Mouse (Mus musculus) heart, postnatal 0 days (tissue): ENCODE data around the gene Ctso. TPM values are rescaled to one million over a fixed set of nuclear protein-coding genes. Genes with fewer than 3 reads are reported as not detected.
A peak's percentile ranks its signal among the peaks of the same experiment; 100 is the strongest.

Source experiments
- ATAC-seq: fragments of 200-750 bp; cut with Nextera tagmentation; 2 replicates; pipeline ENCODE4 v1.8.0; 2017; ENCODE audit warnings: low read depth, moderate number of reproducible peaks, moderate library complexity; ENCODE audit not compliant: insufficient read depth
- DNase-seq: peaks from one replicate; pipeline ENCODE4 v3.0.0-alpha.2; 2016; ENCODE audit warnings: low spot score
- H3K27ac ChIP-seq: fragments of 300-500 bp; sonication (generic); 2 replicates; pipeline ENCODE4 v1.5.1; 2014; ENCODE audit warnings: low read depth, mild to moderate bottlenecking
- H3K27me3 ChIP-seq: fragments of 300-500 bp; sonication (generic); 2 replicates; pipeline ENCODE4 v1.6.1; 2014; ENCODE audit warnings: low read length, mixed read lengths; ENCODE audit not compliant: control insufficient read depth, insufficient read depth
- H3K36me3 ChIP-seq: fragments of 300-500 bp; sonication (generic); replicated peaks from 2 replicates; pipeline ENCODE4 v1.6.1; 2014; ENCODE audit warnings: low read length, mixed read lengths; ENCODE audit not compliant: control insufficient read depth, insufficient read depth
- H3K4me1 ChIP-seq: fragments of 300-500 bp; sonication (generic); 2 replicates; pipeline ENCODE4 v1.6.1; 2014; ENCODE audit warnings: antibody characterized with exemption; ENCODE audit not compliant: control insufficient read depth, insufficient read depth
- H3K4me2 ChIP-seq: fragments of 300-500 bp; sonication (generic); 2 replicates; pipeline ENCODE4 v1.6.1; 2014; ENCODE audit warnings: low read depth, mild to moderate bottlenecking, low read length, moderate library complexity
- H3K4me3 ChIP-seq: fragments of 300-500 bp; sonication (generic); 2 replicates; pipeline ENCODE4 v1.5.1; 2014; ENCODE audit warnings: low read depth, low read length
- H3K9ac ChIP-seq: fragments of 300-500 bp; sonication (generic); replicated peaks from 2 replicates; pipeline ENCODE4 v1.6.1; 2014; ENCODE audit warnings: low read depth, low read length, mixed read lengths
- H3K9me3 ChIP-seq: fragments of 300-500 bp; sonication (generic); replicated peaks from 2 replicates; pipeline ENCODE4 v1.6.1; 2016; ENCODE audit warnings: low read length; ENCODE audit not compliant: control insufficient read depth
- CTCF ChIP-seq: IDR thresholded peaks from 2 replicates; pipeline ENCODE4 v1.5.1; 2016; ENCODE audit warnings: antibody characterized with exemption, control low read depth, low read depth
- EP300 ChIP-seq: IDR thresholded peaks from 2 replicates; pipeline ENCODE4 v1.6.1; 2016; ENCODE audit warnings: antibody characterized with exemption, low read depth
- WGBS: fragments of 180-500 bp; shearing (Covaris S2); extraction: QIAGEN DNeasy Blood & Tissue Kit; methylation state at CpG from one replicate; pipeline ENCODE4 v1.1.7; 2014; 5-methylcytosine and 5-hydroxymethylcytosine counted together
- polyA plus RNA-seq: library from polyadenylated mRNA; unstranded; fragments of >200 nt; fragmentation: Nextera tagmentation; extraction: Ambion mirVana; gene quantifications from 2 replicates; pipeline ENCODE4 v1.2.1, GENCODE M21; 2015
- total RNA-seq: library from RNA; depleted of rRNA; stranded (reverse); fragments of >200 nt; gene quantifications from 2 replicates; pipeline ENCODE4 v1.2.3, GENCODE M21; 2014; ENCODE audit warnings: low replicate concordance; rRNA removed

The Ctso gene
- total and polyA plus RNA-seq, 2 experiments from 2014 or later: 9.6 to 19.5 TPM

- no peak overlapping the region for H3K27ac ChIP-seq
Observed at GRCm38 (mm10) chr3:81990531-81990930, 58.1 kb downstream of the Ctso start.

GRCm38 (mm10) chr3:81995371-81995770 lies 63.0 kb downstream of the Ctso start:
- no peaks in the 10 kb centered on the region for H3K36me3 ChIP-seq
- H3K4me3 ChIP-seq: no peak overlapping the region
- WGBS: 34% methylated on average over 4 of the region's 4 CpGs
- H3K4me1 ChIP-seq: no peaks in the 10 kb centered on the region
- H3K9me3 ChIP-seq: no peaks in the 10 kb centered on the region
- H3K27ac ChIP-seq: no peak overlapping the region
- ATAC-seq (no peak), DNase-seq (no peak)
- TF ChIP-seq CTCF (no peak), EP300 (no peak)
- H3K27me3 ChIP-seq: no peaks in the 10 kb centered on the region
- no peak overlapping the region for H3K9ac ChIP-seq
- no peak overlapping the region for H3K4me2 ChIP-seq

More at GRCm38 (mm10) chr3:81990531-81990930, 58.1 kb downstream of the Ctso start:
- DNase-seq (no peak), ATAC-seq (no peak)
- Histone ChIP-seq H3K4me2 (no peak overlapping the region), H3K9ac (no peak overlapping the region), H3K4me3 (no peak overlapping the region), H3K27me3 (no peaks in the 10 kb centered on the region), H3K4me1 (peaks cover 7% of the 10 kb centered on the region), H3K9me3 (no peaks in the 10 kb centered on the region), H3K36me3 (no peaks in the 10 kb centered on the region)
- no peak for TF ChIP-seq CTCF
- no peak for TF ChIP-seq EP300
- 38% methylated on average over 3 of the region's 3 CpGs for WGBS

DNA sequence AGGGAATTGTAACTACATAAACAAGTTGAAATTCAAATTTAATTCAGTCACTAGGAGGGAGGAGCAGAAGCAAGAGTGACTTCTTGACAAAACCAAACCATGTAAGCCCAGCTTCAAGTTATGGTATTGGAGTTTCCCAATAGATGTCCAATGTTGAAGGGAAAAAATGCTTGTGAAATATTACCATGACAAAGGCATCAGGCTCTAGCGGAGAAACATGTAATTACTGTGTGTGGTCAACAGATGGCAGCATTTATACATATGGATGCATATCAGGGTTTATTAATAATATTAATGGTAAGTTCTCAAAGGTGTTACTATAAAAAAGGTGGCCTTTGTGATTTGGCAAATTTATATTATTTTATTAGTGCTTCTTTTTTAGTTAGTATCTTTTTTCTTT lies 63.6 kb downstream of the Ctso start:
- peak; percentile 46 for DNase-seq
- H3K4me2 ChIP-seq: no peak overlapping the region
- no peaks in the 10 kb centered on the region for H3K4me1 ChIP-seq
- H3K27ac ChIP-seq: no peak overlapping the region
- H3K9ac ChIP-seq: no peak overlapping the region
- 2% methylated on average over 1 of the region's 1 CpGs for WGBS
- no peaks in the 10 kb centered on the region for H3K27me3 ChIP-seq
- no peaks in the 10 kb centered on the region for H3K9me3 ChIP-seq
- no peak overlapping the region for H3K4me3 ChIP-seq
- H3K36me3 ChIP-seq: no peaks in the 10 kb centered on the region
- no peak for TF ChIP-seq EP300
- peak; percentile 68 for TF ChIP-seq CTCF
- ATAC-seq: no peak

Other genes with a start within 250 kb of the Ctso start
- not detected in 2 replicates for gene Tdo2, start 43.6 kb downstream of the Ctso start, total RNA-seq
- gene Tdo2, start 43.6 kb downstream of the Ctso start, polyA plus RNA-seq: 0.07 and 0.11 TPM in 2 replicates
- not detected in 2 replicates for gene Asic5, start 49.7 kb downstream of the Ctso start, total RNA-seq
- not detected in 2 replicates for gene Asic5, start 49.7 kb downstream of the Ctso start, polyA plus RNA-seq
- 15.6 and 39.3 TPM in 2 replicates for gene Gucy1b1, start 142.1 kb downstream of the Ctso start, total RNA-seq
- 24.3 and 27.5 TPM in 2 replicates for gene Gucy1b1, start 142.1 kb downstream of the Ctso start, polyA plus RNA-seq
- gene Gucy1a1, start 213.2 kb downstream of the Ctso start, total RNA-seq: 23.3 and 28.7 TPM in 2 replicates
- gene Gucy1a1, start 213.2 kb downstream of the Ctso start, polyA plus RNA-seq: 24.6 and 25.7 TPM in 2 replicates